Mouse (Mus musculus): ENCODE results near the gene 9430015G10Rik. TPM values are rescaled to one million over a fixed set of nuclear protein-coding genes. Genes with fewer than 3 reads are reported as not detected.

Gene 9430015G10Rik
- 1 to 10 TPM; 3.0 TPM for total RNA-seq (2021)

DNA sequence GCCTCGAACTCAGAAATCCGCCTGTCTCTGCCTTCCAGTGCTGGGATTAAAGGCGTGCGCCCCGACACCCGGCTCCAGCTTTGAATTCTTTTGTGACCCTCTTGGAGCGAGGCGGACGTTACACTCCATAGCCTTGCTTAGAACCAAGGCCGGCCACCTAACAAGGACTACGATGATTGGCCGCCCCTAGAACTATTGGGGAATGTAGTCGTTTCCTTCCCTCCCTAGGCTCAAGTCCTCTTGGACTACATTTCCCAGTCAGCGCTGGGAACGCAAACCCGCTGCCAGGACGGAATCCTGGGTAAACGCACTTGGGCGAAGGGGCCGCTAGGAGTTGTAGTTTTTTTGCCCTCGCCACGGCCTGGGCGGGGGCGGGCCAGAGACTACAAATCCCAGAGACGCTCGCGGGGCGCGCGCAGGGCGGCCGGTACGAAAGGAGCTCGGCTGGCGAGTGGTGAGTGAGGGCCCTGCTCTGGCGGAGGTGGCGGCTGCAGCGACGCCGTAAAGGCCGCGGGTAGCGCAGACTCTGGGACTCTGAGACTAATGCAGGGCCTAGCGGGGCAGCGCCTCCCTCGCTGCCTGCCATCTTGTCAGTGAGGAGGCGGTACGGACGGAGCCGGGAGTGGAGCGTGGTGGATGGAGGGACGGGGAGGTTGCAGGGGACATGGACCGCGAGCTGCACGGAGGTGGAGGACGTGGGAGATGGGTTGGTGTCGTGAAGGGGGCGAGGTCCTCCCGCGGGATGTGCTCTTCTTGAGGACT, at the start of gene 9430015G10Rik:
Gene 9430015G10Rik, plus strand, starts transcription at position 413 of the 762 bp plus-strand sequence.
- intact Hi-C loops (cut with DNase I), result loop anchor here (2.0 to 10.0 kb wide), 4 partner anchors 83 to 275 kb away; partner anchors contain the start of genes Aurkaip1, B3galt6, Mxra8 and Plekhn1
- peak; percentile 95 for DNase-seq

- DNase-seq, result no peak
- intact Hi-C loops (cut with DNase I), result no loop called here
Measured at GRCm38 (mm10) chr4:156063861-156064509, 45.8 kb upstream of the 9430015G10Rik start.

DNA sequence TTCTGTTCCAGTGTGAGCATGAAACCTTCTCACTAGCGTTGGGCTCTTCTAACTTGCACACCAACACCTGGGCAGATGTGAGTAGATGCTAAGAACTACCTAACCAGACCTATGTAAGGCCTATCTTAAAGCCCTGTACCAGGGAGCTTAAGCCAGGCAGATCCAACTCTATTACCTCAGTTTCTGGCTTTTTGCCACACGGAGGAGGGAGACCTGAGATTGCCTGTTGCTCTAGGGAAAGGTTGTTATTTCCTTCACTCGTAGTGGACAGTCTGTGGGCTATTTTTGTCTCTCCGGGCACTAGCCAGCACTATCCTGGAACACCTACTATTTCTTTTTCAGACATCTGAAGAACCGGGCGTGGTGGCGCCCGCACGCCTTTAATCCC, 45.3 kb upstream of the 9430015G10Rik start:
- intact Hi-C loops (cut with DNase I), result no loop called here
- DNase-seq, result no peak

DNA sequence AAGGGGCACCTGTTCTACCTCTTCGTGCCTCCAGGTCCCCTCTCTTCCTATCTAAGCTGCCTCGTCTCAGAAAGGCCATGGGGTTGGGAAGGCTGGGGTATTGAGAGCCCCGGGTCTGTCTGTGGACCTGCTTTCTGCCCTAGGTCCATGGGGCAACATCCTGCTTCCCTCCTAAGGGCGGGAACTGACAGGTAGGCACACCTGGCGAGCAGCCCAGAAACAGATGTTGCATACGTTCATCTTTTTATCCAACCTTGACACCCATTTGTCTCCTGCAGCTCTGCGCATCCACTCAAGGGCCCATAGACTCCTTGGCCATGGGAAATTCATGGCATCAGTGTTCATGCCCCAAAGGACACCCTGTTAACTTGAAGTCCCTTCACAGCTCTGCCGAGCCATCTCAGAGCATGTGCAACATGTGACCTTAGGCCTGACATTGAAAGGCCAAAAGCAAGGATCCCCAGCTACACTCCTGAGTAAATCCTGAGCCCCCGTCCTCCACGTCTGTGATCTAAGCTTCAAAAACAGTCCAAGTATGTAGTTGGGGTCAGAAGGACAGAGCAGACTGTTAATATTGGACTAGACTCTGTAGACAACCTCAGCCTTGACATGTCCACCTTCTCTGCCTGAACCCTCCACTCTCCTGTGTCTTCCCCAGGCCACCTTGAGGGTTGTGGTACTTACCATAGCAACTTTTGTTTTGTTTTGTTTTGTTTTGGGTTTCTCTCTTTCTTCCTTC, 44.5 kb upstream of the 9430015G10Rik start:
- DNase-seq, result no peak
- intact Hi-C loops (cut with DNase I), result no loop called here

- intact Hi-C loops (cut with DNase I), result no loop called here
- no peak for DNase-seq
Measured at GRCm38 (mm10) chr4:156067256-156067949, 42.4 kb upstream of the 9430015G10Rik start.

DNA sequence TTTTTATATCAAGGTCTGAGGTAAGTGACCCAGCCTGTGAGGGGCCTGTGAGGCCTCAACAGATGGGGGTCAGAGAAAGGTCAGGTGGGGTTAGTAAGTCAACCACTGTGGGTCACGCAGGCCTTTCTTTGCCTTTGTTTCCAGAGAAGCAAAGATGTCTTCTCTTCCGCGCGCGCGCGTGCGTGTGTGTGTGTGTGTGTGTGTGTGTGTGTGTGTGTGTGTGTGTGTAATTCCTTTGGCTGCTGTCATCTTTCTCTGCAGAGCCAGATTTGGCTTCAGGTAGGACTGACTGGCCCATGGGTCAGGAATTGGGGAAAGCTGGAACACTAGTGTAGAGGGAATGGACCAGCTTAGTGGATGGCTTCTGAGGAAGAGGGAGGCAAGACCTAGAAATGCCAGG, 40.1 kb upstream of the 9430015G10Rik start:
- intact Hi-C loops (cut with DNase I), result no loop called here
- no peak for DNase-seq

DNA sequence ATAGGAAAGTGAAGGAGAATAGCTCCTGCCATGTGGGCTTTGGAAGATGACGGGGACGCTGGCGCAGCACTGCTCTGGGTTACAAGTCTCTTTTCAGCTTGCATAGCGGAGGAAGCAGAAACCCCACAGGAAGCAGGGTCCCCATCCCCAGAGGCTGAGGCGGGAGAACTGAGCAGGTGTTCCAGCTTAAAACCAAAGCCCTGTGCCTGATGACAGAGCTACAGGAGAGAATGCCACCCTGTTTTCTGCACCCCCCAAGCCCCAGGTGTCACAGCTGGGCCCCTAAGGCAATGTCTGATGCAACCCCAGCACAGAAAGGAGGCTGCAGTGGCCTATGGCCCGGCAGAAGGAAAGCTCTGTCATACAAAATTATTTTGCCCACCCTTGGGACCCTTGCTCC, 39.5 kb upstream of the 9430015G10Rik start:
- no peak for DNase-seq
- intact Hi-C loops (cut with DNase I), result no loop called here

- intact Hi-C loops (cut with DNase I), result no loop called here
Measured at GRCm38 (mm10) chr4:156070716-156071115, 39.1 kb upstream of the 9430015G10Rik start.

GRCm38 (mm10) chr4:156076911-156077382, 32.8 kb upstream of the 9430015G10Rik start:
- intact Hi-C loops (cut with DNase I), result no loop called here
- DNase-seq, result no peak

More at GRCm38 (mm10) chr4:156070716-156071115, 39.1 kb upstream of the 9430015G10Rik start:
- DNase-seq, result no peak

DNA sequence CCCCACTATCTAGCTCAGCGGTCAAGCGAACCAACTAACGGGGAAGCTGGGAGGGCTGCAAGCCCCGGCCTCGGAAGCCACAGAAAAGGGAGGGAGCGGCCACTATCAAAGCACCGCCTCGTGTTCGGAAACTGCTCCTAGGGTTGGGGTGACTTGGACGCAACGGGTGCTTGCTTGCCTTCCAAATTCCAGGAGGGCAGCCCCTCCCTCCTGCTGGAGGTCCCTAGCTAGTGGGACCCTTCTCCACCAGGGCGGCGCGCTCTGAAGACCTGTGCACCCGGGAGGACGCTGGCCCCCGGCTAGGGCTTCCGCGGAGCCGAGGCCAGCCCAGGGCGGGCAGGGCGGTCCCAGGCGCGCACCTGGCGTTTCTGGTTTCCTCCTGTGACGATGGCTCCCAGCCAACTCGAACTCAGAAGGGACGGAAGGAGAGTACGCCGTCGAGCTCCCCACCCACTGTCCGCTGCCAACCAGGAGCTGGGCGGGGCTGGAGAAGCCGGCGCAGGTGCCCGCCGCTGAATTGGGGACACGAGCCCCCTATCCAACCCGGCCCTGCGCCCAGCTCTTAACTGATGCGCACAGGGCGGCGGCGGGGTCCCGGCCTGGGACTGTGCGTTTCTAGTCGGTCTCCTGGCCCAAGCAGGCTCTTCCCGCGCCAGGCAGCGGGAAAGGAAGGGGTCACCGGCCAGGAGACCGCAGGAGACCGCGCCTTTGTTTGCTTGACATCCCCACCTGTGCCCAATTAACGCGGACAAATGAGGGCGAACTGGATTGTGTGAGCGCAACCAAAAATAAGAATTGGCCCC, 32.1 kb upstream of the 9430015G10Rik start:
- intact Hi-C loops (cut with DNase I), result no loop called here
- DNase-seq, result peak; percentile 13 to 21

- intact Hi-C loops (cut with DNase I), result no loop called here
- DNase-seq, result no peak
Measured at GRCm38 (mm10) chr4:156082621-156083234, 27.1 kb upstream of the 9430015G10Rik start.

- intact Hi-C loops (cut with DNase I), result no loop called here
- peak in 1 of 2 experiments; percentile 11 for DNase-seq
Measured at GRCm38 (mm10) chr4:156083348-156083747, 26.4 kb upstream of the 9430015G10Rik start.

GRCm38 (mm10) chr4:156084096-156084879, 25.5 kb upstream of the 9430015G10Rik start:
- DNase-seq, result no peak
- intact Hi-C loops (cut with DNase I), result no loop called here

DNA sequence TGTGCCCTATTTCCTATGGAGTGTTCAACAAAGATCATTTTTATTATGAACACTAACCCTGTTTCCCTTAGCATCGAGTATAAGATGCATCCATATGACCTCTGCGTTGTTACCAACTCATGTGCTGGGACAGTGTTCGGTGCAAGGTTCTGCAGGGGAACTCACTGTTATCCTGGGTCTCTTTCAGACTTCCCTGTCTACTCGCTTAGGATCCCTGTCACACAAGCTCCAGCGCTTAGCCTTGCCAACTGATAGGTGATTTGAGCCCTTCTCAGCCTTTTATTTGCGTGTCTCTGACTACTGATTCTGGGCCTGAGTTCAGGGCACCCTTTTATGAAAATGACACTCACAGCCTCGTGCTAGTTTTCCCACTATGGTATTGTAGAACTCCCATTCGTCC, 24.5 kb upstream of the 9430015G10Rik start:
- no peak for DNase-seq
- intact Hi-C loops (cut with DNase I), result no loop called here

DNA sequence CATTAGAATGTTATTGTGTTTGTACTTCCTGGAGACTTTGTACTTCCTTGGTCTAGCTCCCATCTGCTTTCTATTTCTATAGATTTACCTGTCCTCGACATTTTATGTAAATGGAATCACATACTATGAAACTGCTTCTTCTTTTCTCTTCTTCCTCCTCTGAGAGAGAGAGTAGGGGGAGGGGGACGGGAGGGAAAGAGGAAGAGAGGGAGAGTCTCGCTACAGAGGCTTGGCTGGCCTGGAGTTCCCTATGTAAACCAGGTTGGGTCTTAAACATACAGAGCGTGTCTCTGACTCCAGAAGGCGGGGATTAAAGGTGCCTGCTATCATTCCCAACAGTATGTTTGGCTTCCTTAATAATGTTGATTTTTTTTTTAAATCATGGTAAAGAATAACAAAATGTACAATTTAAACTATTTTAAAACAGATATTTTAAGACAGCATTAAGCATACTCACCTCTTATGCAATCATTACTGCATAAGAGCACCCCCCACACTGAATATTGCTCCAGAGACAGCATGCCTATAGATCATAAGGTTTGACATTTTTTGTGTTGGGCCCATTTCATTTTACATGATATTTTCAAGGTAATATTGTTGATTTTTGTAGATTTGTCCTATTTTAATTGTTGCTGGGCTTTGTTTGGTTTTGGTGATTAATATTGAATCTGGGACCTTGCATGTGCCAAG, 22.2 kb upstream of the 9430015G10Rik start:
- no peak for DNase-seq
- intact Hi-C loops (cut with DNase I), result no loop called here

DNA sequence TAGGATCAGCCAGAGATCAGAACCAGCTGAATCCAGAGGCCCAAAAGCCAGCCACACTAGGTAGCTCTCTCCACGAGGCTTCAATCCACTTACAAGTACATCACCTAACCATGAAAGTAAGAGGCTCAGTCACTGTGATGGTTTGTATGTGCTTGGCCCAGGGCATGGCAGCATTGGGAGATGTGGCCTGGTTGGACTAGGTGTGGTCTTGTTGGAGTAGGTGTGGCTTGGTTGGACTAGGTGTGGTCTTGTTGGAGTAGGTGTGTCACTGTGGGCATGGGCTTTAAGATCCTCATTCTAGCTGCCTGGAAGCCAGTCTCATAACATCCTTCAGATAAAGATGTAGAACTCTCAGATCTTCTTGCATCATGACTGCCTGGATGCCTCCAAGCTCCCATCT, 18.5 kb upstream of the 9430015G10Rik start:
- no peak for DNase-seq
- intact Hi-C loops (cut with DNase I), result no loop called here

- intact Hi-C loops (cut with DNase I), result no loop called here
- no peak for DNase-seq
Measured at GRCm38 (mm10) chr4:156092765-156093164, 17.0 kb upstream of the 9430015G10Rik start.

GRCm38 (mm10) chr4:156093758-156094157, 16.0 kb upstream of the 9430015G10Rik start:
- no peak for DNase-seq
- intact Hi-C loops (cut with DNase I), result no loop called here
